Mouse (Mus musculus): Measurements from ENCODE around the gene Plcd1. TPM values are rescaled to one million over a fixed set of nuclear protein-coding genes. Genes with fewer than 3 reads are reported as not detected.

Plcd1 gene
- polyA plus RNA-seq, 1 experiment from 2014 or later = 14.9 TPM

GRCm38 (mm10) chr9:119051158-119051557 is 42.1 kb downstream of the Plcd1 start:
- no peaks in the 10 kb centered on the region for H3K27me3 ChIP-seq (ENCODE audit: control insufficient read depth, insufficient read depth, low read length)
- H3K36me3 ChIP-seq (ENCODE audit: control insufficient read depth, insufficient read depth, low read length) = no peaks in the 10 kb centered on the region
- DNase-seq (ENCODE audit: low spot score) (no peak), ATAC-seq (replicated peaks; ENCODE audit: low FRiP score) (no peak)
- no peak overlapping the region for H3K4me3 ChIP-seq (ENCODE audit: low read depth, low read length)
- H3K9me3 ChIP-seq (ENCODE audit: control insufficient read depth, low read length) = no peaks in the 10 kb centered on the region
- WGBS = 74% methylated on average over 2 of the region's 2 CpGs
- no peak overlapping the region for H3K27ac ChIP-seq (ENCODE audit: low read depth, low read length)
- H3K4me1 ChIP-seq (replicated peaks; ENCODE audit: control insufficient read depth, insufficient read depth, low read length) = no peaks in the 10 kb centered on the region; the same call in none of the 2 replicates
- no peak overlapping the region for H3K4me2 ChIP-seq (ENCODE audit: low read depth, low read length, severe bottlenecking)
- H3K9ac ChIP-seq (ENCODE audit: low read length) = no peak overlapping the region

GRCm38 (mm10) chr9:119048182-119048903 is 45.0 kb downstream of the Plcd1 start:
- DNase-seq (ENCODE audit: low spot score) (no peak), ATAC-seq (replicated peaks; ENCODE audit: low FRiP score) (no peak)
- no peaks in the 10 kb centered on the region for H3K36me3 ChIP-seq (ENCODE audit: control insufficient read depth, insufficient read depth, low read length)
- H3K4me3 ChIP-seq (ENCODE audit: low read depth, low read length) = no peak overlapping the region
- no peaks in the 10 kb centered on the region; the same call in 1 of the 2 replicates for H3K4me1 ChIP-seq (replicated peaks; ENCODE audit: control insufficient read depth, insufficient read depth, low read length)
- no peaks in the 10 kb centered on the region for H3K9me3 ChIP-seq (ENCODE audit: control insufficient read depth, low read length)
- no peak overlapping the region for H3K27ac ChIP-seq (ENCODE audit: low read depth, low read length)
- no peak overlapping the region for H3K4me2 ChIP-seq (ENCODE audit: low read depth, low read length, severe bottlenecking)
- no peaks in the 10 kb centered on the region for H3K27me3 ChIP-seq (ENCODE audit: control insufficient read depth, insufficient read depth, low read length)
- 84% methylated on average over 11 of the region's 11 CpGs for WGBS
- H3K9ac ChIP-seq (ENCODE audit: low read length) = no peak overlapping the region

GRCm38 (mm10) chr9:119040101-119040775 is 53.1 kb downstream of the Plcd1 start:
- DNase-seq (ENCODE audit: low spot score) (no peak), ATAC-seq (replicated peaks; ENCODE audit: low FRiP score) (no peak)
- H3K9ac ChIP-seq (ENCODE audit: low read length) = no peak overlapping the region
- H3K4me3 ChIP-seq (ENCODE audit: low read depth, low read length) = no peak overlapping the region
- H3K27me3 ChIP-seq (ENCODE audit: control insufficient read depth, insufficient read depth, low read length) = no peaks in the 10 kb centered on the region
- 92% methylated on average over 15 of the region's 15 CpGs for WGBS
- no peaks in the 10 kb centered on the region for H3K9me3 ChIP-seq (ENCODE audit: control insufficient read depth, low read length)
- no peaks in the 10 kb centered on the region for H3K36me3 ChIP-seq (ENCODE audit: control insufficient read depth, insufficient read depth, low read length)
- no peak overlapping the region for H3K4me2 ChIP-seq (ENCODE audit: low read depth, low read length, severe bottlenecking)
- H3K27ac ChIP-seq (ENCODE audit: low read depth, low read length) = no peak overlapping the region
- H3K4me1 ChIP-seq (replicated peaks; ENCODE audit: control insufficient read depth, insufficient read depth, low read length) = no peaks in the 10 kb centered on the region; the same call in 1 of the 2 replicates

- WGBS = 91% methylated on average over 3 of the region's 3 CpGs
- Histone ChIP-seq H3K4me3 (ENCODE audit: low read depth, low read length) (no peak overlapping the region), H3K9ac (ENCODE audit: low read length) (no peak overlapping the region), H3K27me3 (ENCODE audit: control insufficient read depth, insufficient read depth, low read length) (no peaks in the 10 kb centered on the region), H3K4me2 (ENCODE audit: low read depth, low read length, severe bottlenecking) (no peak overlapping the region), H3K4me1 (replicated peaks; ENCODE audit: control insufficient read depth, insufficient read depth, low read length) (peaks cover 3% of the 10 kb centered on the region), H3K9me3 (ENCODE audit: control insufficient read depth, low read length) (no peaks in the 10 kb centered on the region), H3K27ac (ENCODE audit: low read depth, low read length) (no peak overlapping the region), H3K36me3 (ENCODE audit: control insufficient read depth, insufficient read depth, low read length) (no peaks in the 10 kb centered on the region)
- no peak for ATAC-seq (replicated peaks; ENCODE audit: low FRiP score)
- no peak for DNase-seq (ENCODE audit: low spot score)
Measured at GRCm38 (mm10) chr9:119038574-119038973, 54.7 kb downstream of the Plcd1 start.

GRCm38 (mm10) chr9:119037076-119037730 is 56.1 kb downstream of the Plcd1 start:
- H3K27ac ChIP-seq (ENCODE audit: low read depth, low read length) = no peak overlapping the region
- H3K9ac ChIP-seq (ENCODE audit: low read length) = no peak overlapping the region
- H3K4me1 ChIP-seq (replicated peaks; ENCODE audit: control insufficient read depth, insufficient read depth, low read length) = peaks cover 17% of the 10 kb centered on the region
- no peak overlapping the region for H3K4me3 ChIP-seq (ENCODE audit: low read depth, low read length)
- no peaks in the 10 kb centered on the region for H3K27me3 ChIP-seq (ENCODE audit: control insufficient read depth, insufficient read depth, low read length)
- DNase-seq (ENCODE audit: low spot score) (no peak), ATAC-seq (replicated peaks; ENCODE audit: low FRiP score) (no peak)
- no peaks in the 10 kb centered on the region for H3K9me3 ChIP-seq (ENCODE audit: control insufficient read depth, low read length)
- WGBS = 82% methylated on average over 15 of the region's 15 CpGs
- H3K36me3 ChIP-seq (ENCODE audit: control insufficient read depth, insufficient read depth, low read length) = no peaks in the 10 kb centered on the region
- no peak overlapping the region for H3K4me2 ChIP-seq (ENCODE audit: low read depth, low read length, severe bottlenecking)

- no peak overlapping the region for H3K4me2 ChIP-seq (ENCODE audit: low read depth, low read length, severe bottlenecking)
- H3K4me1 ChIP-seq (replicated peaks; ENCODE audit: control insufficient read depth, insufficient read depth, low read length) = peaks cover 20% of the 10 kb centered on the region
- no peak overlapping the region for H3K4me3 ChIP-seq (ENCODE audit: low read depth, low read length)
- DNase-seq (ENCODE audit: low spot score) (no peak), ATAC-seq (replicated peaks; ENCODE audit: low FRiP score) (no peak)
- no peak overlapping the region for H3K9ac ChIP-seq (ENCODE audit: low read length)
- 86% methylated on average over 7 of the region's 7 CpGs for WGBS
- no peaks in the 10 kb centered on the region for H3K36me3 ChIP-seq (ENCODE audit: control insufficient read depth, insufficient read depth, low read length)
- no peak overlapping the region for H3K27ac ChIP-seq (ENCODE audit: low read depth, low read length)
- no peaks in the 10 kb centered on the region for H3K27me3 ChIP-seq (ENCODE audit: control insufficient read depth, insufficient read depth, low read length)
- H3K9me3 ChIP-seq (ENCODE audit: control insufficient read depth, low read length) = no peaks in the 10 kb centered on the region
Measured at GRCm38 (mm10) chr9:119035836-119036235, 57.5 kb downstream of the Plcd1 start.

- Histone ChIP-seq H3K27ac (ENCODE audit: low read depth, low read length) (no peak overlapping the region), H3K36me3 (ENCODE audit: control insufficient read depth, insufficient read depth, low read length) (no peaks in the 10 kb centered on the region), H3K27me3 (ENCODE audit: control insufficient read depth, insufficient read depth, low read length) (no peaks in the 10 kb centered on the region), H3K4me2 (ENCODE audit: low read depth, low read length, severe bottlenecking) (no peak overlapping the region), H3K4me1 (replicated peaks; ENCODE audit: control insufficient read depth, insufficient read depth, low read length) (peaks cover 20% of the 10 kb centered on the region), H3K4me3 (ENCODE audit: low read depth, low read length) (no peak overlapping the region), H3K9ac (ENCODE audit: low read length) (no peak overlapping the region), H3K9me3 (ENCODE audit: control insufficient read depth, low read length) (no peaks in the 10 kb centered on the region)
- ATAC-seq (replicated peaks; ENCODE audit: low FRiP score) (0 out of 2 replicates have a peak, but pooled peaks have one; percentile 15), DNase-seq (ENCODE audit: low spot score) (no peak)
- WGBS = 57% methylated on average over 29 of the region's 29 CpGs
Measured at GRCm38 (mm10) chr9:119034676-119035665, 58.3 kb downstream of the Plcd1 start.

GRCm38 (mm10) chr9:119034069-119034468 is 59.2 kb downstream of the Plcd1 start:
- ATAC-seq (replicated peaks; ENCODE audit: low FRiP score) (peak; percentile 16), DNase-seq (ENCODE audit: low spot score) (no peak)
- Histone ChIP-seq H3K27ac (ENCODE audit: low read depth, low read length) (no peak overlapping the region), H3K36me3 (ENCODE audit: control insufficient read depth, insufficient read depth, low read length) (no peaks in the 10 kb centered on the region), H3K9ac (ENCODE audit: low read length) (no peak overlapping the region), H3K9me3 (ENCODE audit: control insufficient read depth, low read length) (no peaks in the 10 kb centered on the region), H3K4me1 (replicated peaks; ENCODE audit: control insufficient read depth, insufficient read depth, low read length) (peaks cover 20% of the 10 kb centered on the region), H3K27me3 (ENCODE audit: control insufficient read depth, insufficient read depth, low read length) (no peaks in the 10 kb centered on the region), H3K4me3 (ENCODE audit: low read depth, low read length) (no peak overlapping the region), H3K4me2 (ENCODE audit: low read depth, low read length, severe bottlenecking) (no peak overlapping the region)
- 65% methylated on average over 8 of the region's 8 CpGs for WGBS

Data from forebrain, embryonic 11.5 days (tissue).